Mouse (Mus musculus) urinary bladder, postnatal 4 days (tissue): ENCODE data around the gene Slc35f3.
"Not testable (repeated sequence)": the region's sequence is repeated elsewhere in the genome, so short reads cannot be mapped to it uniquely, and the experiment has no call there.

Experiments
- DNase-seq, 2 experiments: peaks; one replicate each; pipeline ENCODE4 v3.0.0; 2021 to 2022; ENCODE audit warnings: low spot score in 2 of 2

Slc35f3 gene

GRCm38 (mm10) chr8:126404550-126404949 lies 106.2 kb downstream of the Slc35f3 start:
- not testable (repeated sequence) for DNase-seq

- no peak for DNase-seq
Measured at GRCm38 (mm10) chr8:126405030-126405429, 106.7 kb downstream of the Slc35f3 start.

DNA sequence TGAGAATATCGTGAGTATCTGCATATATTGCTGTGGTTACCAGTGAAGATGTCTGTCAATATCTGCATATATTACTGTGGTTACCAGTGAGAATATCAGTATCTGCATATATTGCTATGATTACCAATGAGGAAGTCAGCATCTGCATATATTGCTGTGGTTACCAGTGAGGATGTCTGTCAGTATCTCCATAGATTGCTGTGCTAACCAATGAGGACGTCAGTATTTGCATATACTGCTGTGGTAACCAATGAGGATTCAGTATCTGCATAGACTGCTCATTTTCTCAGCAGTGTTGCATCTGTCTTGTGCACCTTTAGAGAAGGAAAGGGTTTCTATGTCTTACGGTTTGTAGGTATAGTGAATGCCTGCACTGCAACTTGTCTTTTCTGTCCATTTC lies 122.5 kb downstream of the Slc35f3 start:
- no peak for DNase-seq

DNA sequence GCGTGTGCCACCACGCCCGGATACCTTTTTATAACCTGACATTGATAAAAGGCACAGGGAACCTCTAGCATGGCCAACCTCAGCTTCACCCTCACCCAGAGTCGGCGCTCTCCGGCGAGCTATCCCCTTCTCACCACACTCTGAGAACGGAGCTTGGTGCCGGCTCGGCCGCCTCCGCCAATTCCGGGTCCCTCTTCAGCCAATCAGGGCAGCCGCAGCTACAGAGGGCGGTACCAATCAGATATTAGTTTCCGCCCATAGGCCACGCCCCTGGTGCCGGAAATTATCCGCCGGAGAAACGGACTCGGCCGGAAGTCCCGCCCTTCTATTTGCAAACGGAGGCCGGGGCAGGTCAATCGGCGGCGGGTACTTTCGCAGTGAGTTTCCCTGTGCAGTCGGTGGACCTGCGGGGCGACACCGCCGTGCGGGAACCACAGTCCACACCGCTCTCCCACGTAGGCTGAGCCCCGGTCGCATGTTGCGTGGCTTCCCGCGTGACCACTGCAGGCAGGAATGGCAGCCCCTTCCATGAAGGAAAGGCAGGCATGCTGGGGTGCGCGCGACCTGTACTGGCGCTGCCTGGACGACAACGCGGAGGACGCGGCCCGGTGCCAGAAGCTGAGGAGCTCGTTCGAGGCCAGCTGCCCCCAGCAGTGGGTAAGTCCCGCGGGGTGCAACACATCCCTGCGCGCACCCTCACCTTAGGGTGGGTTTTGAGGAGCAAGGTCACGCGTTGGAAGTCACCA lies 124.0 kb downstream of the Slc35f3 start, which contains the start of gene Coa6:
Gene Coa6 (plus strand): TSS at position 342 of the 746 bp plus-strand sequence.
- DNase-seq: peak; percentile 96 to 98

GRCm38 (mm10) chr8:126422920-126423300 lies 124.6 kb downstream of the Slc35f3 start:
- DNase-seq: peak in 1 of 2 experiments; percentile 18

DNA sequence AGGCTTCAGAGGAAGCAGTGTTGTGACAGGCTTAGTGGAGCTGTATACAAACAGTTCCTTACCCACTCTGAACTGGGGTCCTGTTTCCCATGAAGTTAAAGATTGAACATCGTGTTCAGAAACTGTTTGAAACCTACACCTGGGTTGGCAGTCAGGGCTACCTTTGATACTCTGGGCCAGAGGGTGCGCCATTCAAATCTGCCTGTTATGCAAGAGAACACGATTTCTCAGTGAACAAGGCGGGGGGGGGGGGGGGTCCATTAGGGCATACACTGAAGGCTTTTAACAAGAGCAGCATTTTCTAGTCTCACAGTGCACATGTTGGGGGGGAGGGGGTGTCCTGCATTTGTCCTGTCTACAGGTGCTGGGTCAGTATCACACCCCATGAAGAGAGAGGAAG lies 125.8 kb downstream of the Slc35f3 start:
- no peak for DNase-seq

DNA sequence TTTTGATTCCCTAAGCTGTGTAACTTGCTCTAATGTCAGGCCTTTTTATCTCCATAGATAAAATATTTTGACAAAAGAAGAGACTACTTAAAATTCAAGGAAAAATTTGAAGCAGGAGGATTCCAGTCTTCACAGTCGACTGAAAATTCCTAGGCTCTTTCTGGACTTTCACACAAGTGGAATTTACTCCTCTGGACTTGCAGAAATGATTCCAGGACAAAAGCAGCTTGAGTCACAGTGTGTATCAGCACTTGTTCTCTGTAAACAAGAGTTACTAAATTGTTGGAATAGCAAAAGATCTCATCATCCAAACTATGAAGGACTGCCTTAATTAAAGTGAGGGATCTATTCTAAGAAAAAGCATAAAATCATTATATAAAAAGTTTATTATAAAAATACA lies 126.6 kb downstream of the Slc35f3 start:
- DNase-seq: no peak

DNA sequence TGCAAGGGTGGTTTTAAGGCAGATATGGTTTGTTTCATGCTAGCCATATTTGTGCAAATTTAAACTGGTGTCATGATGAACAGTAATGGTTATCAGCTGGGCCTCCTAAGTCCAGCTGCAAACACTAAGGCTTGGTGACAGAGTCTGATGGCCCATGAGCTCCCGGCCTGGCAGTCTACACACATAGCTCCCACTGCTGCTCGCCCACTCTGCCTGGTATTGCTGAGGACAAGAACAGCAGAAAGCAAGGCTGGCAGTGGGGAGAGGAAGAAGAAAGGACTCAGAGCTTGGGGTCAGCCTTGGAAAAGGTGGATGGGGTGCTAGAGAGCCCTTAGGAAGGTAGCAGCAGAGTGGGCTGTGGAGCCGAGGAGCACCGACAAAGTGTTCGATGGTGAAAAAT lies 131.3 kb downstream of the Slc35f3 start:
- no peak for DNase-seq

- no peak for DNase-seq
Measured at GRCm38 (mm10) chr8:126433827-126434226, 135.5 kb downstream of the Slc35f3 start.

- DNase-seq: no peak
Measured at GRCm38 (mm10) chr8:126438937-126439336, 140.6 kb downstream of the Slc35f3 start.
